Mouse (Mus musculus) embryo, embryonic 11.5 days (tissue): ENCODE data around the gene Rora.

ENCODE experiments used
- DNase-seq: peaks from one replicate; pipeline ENCODE4 v3.0.0-alpha.2; 2012; ENCODE audit warnings: low read depth, low spot score

Gene Rora

DNA sequence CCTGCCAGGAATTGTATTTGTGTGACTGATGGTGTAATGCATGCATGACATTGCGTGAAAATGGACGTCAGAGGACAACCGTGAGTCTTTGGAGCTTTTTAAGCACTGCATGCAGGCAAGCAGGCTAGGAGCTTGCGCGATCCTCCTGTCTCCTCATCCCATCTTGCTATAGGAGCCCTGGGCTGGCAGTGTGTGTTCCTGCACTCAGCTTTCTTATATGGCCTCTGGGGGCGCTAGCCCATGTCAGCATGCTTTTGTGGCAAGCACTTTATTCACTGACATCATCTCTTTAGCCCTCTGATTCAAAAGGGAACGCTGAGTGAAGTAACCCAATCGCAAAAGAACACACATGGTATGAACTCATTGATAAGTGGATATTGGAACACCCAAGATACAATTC lies 105.7 kb downstream of the Rora start:
- DNase-seq, result no peak

GRCm38 (mm10) chr9:68760329-68760728 lies 106.7 kb downstream of the Rora start:
- no peak for DNase-seq

DNA sequence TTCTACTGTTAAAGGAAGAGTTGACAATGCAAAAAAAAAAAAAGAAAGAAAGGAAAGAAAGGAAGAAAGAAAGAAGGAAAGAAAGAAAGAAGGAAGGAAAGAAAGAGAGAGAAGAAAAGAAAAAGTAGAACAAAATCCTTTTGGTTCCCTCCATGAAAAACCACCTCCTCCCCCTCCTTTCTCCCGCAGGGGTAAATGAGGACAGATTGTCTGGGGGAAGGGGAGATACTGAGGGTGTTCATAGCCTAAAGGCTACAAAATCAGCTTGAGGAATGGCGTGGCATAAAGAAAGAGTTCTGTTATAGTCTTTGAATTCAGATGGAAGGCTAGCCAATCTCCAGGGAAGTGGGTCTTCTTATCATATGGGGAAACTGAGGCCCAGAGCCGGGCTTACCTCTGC lies 107.3 kb downstream of the Rora start:
- DNase-seq, result no peak

DNA sequence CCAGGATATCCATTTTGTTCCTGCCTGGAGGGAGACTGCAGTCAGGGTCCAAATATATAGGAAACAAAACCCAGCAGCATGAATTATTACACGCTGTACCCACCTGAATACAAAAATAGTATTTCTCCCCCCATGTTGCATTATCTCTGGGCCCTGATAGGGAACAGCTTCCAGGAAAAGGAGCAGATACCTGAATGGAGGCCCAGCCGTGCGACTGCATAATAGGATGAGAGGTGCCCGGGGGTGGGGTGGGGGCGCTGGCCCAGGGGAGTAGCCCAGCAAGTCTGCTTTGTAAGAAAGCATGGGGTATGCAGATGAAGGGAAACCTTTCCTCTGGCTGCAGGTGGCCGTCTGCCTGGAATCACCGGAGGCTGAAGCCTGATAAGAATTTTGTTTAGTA lies 108.1 kb downstream of the Rora start:
- DNase-seq, result no peak

- DNase-seq, result no peak
Measured at GRCm38 (mm10) chr9:68765595-68765994, 112.0 kb downstream of the Rora start.

GRCm38 (mm10) chr9:68769638-68770037 lies 116.1 kb downstream of the Rora start:
- no peak for DNase-seq

DNA sequence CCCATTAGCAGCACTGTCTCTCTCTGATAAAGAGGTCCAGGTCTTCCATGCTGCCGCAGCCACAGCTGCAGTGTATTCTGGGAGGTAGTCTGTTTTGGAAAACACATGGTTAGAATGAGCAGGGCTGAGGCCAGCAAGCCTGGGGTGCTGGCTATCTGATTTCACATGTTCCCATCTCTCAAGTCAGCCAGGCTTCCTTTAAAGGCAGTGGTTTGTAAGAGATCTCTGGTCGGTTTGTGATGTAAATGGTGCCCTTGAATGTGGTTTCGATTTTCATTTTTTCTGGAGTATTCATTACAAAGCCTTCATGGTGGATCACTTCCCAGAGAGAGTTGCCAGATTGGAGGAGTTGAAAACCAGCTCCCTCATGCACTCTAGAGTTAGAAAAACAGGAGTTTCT lies 117.8 kb downstream of the Rora start:
- DNase-seq, result no peak

- DNase-seq, result no peak
Measured at GRCm38 (mm10) chr9:68773770-68774169, 120.2 kb downstream of the Rora start.

- no peak for DNase-seq
Measured at GRCm38 (mm10) chr9:68782011-68782410, 128.4 kb downstream of the Rora start.

GRCm38 (mm10) chr9:68782604-68783003 lies 129.0 kb downstream of the Rora start:
- no peak for DNase-seq

DNA sequence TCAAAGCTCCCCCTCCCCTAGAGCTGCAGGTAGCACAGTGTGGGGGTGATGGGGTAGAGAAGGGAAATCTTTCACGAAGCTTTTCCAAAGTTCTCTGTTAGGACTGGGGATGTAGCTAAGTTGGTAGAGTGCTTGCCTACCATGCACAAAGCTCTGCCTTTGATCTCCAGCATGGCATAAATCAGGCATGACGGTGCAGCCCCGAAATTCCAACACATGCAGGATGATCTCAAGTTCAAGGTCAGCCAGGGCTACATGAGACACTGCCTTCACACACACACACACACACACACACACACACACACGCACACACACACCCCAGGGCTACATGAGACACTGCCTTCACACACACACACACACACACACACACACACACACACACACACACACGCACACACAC lies 129.7 kb downstream of the Rora start:
- no peak for DNase-seq

- DNase-seq, result no peak
Measured at GRCm38 (mm10) chr9:68786614-68787293, 133.2 kb downstream of the Rora start.

DNA sequence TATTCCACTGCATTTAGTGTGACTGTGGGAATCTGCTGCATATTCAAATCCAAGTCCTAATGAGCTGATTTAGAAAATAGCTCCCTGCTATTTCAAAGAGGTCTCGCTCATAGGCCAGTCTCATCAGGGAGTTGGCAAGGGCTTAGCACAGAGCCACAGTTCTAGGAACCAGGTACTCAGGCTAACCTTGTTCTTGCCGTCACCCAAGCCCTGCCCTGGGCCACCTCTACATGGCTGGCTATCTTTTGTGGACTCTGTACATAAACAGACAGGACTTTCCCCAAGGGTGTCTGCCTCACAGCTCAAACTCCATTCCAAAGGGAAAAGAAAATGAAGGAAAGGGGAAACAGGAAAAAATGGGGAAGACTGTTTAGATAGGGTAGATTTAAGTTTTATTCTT lies 134.1 kb downstream of the Rora start:
- no peak for DNase-seq

GRCm38 (mm10) chr9:68790922-68791321 lies 137.3 kb downstream of the Rora start:
- DNase-seq, result no peak

DNA sequence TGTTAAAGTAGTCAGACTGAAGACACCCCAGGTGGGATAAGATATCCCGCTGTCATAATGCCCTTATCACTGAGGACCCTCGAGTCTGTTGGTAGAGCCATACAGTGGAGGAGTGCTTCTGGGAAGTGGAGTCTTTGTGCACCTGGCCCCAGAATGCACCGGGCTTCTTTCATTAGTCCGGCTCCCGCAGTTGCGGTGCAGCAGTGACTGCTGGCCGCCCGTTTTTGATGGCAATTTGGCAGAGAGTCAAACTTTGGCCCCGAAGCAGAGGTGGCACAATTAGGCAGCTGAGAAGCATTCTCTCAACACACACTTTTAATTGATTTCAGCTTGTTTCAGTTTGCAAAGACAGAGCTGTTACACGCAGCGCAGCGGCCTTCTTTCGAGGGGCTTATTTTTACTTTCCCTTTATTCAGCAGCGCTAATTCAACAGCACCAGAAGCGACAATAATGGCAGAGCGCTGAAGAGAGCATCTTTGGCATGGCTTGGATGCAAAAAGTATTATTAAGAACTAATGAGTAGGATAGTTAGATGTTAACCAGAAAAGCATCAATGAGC lies 138.5 kb downstream of the Rora start:
- no peak for DNase-seq

DNA sequence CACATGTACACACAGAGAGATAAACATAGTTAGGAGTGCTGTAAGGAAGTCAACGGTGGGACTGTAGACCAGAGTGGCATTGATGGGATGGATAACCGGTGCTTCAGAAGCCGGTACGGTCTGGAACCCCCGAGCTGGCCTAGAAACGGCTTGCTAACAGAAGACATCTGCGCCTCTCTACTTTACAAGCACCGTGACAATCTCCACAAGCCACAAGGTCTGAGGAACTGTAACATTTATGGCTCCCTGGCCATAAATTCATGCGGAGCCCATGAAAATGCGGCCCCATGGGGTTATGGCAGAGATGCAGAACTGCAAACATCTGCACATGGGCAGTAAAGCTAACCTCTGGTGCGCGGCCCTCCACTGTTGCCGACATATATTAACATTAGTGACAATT lies 141.7 kb downstream of the Rora start:
- peak; percentile 51 for DNase-seq

DNA sequence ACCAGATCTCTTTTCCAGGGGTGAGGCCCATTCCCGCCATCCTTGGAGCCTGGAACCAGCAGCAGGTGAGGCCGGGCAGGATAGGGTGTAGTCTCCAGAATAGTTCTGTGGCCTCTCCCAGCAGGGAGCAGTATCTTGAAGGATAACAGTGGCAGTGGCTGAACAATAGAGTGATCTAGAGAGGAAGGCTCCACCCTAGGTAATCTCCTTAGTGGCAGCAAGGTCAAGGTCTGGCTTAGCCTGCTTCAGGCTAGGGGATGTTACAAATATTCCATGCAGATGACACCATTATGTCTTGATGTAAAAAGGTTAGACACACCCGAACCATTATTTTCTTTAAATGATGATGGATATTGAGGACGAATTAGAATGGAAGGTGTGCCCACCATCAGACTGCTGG lies 144.6 kb downstream of the Rora start:
- no peak for DNase-seq

- DNase-seq, result no peak
Measured at GRCm38 (mm10) chr9:68799065-68799464, 145.5 kb downstream of the Rora start.

GRCm38 (mm10) chr9:68804229-68804628 lies 150.6 kb downstream of the Rora start:
- DNase-seq, result no peak

DNA sequence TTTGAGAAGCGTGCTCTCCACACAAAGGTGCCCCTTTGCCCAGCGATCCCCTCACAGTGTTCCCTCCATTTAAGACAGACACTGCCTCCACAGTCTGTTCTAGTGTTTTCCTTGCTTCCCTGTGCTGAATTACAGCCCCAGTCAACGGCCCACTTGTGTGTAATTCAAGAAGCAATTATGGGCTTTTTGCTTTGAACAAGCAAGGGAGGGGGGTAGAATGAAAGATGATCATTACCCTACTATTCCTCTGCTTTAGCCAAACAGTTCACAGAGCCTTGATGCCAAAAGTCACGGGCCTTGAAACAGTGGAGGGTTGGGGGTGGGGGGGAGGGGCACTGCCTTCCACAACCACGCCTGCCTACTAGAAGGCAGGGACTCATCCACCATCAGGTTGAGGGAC lies 152.2 kb downstream of the Rora start:
- no peak for DNase-seq

DNA sequence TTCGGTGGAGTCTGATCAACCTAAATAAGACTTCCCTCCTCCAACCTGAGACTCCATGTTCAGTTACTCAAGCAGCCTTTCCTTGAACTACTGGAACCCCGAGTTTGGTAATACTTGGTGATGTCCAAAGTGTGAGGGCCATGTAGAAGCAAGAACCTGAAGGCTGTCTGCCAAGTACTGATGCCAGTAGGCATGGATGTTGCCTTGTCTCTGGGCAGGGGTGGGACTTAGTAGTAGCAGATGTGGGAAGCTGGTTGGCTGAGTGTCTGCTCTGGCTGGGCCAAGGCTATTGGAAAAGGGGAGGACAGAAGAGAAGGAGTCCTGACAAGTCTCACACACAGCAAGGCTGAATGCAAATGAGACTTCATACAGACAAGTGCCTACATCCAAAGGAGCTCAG lies 154.1 kb downstream of the Rora start:
- no peak for DNase-seq

DNA sequence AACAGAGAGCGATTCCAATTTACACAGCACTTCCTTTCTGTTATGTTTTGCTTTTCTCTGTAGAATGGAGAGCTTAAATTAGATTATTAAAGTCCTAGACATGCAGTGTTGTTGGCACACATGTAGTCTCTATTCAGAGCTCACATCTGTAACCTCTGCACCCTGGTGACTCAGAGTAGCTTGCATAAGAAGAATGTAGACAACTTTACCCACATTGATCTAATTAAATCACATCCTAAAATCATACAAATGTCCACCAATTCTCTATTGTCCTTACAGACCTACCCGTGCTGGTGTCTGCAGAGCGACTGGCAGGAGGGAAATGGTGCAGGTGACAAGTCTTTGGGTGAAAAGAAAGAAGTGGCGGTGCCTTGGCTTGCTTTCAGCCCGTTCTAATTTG lies 155.9 kb downstream of the Rora start:
- no peak for DNase-seq

- no peak for DNase-seq
Measured at GRCm38 (mm10) chr9:68814723-68815122, 161.1 kb downstream of the Rora start.

- DNase-seq, result no peak
Measured at GRCm38 (mm10) chr9:68815877-68816276, 162.3 kb downstream of the Rora start.
